Comparison of ENCODE assay signal across 17 mouse cellular contexts in the genomic region with DNA sequence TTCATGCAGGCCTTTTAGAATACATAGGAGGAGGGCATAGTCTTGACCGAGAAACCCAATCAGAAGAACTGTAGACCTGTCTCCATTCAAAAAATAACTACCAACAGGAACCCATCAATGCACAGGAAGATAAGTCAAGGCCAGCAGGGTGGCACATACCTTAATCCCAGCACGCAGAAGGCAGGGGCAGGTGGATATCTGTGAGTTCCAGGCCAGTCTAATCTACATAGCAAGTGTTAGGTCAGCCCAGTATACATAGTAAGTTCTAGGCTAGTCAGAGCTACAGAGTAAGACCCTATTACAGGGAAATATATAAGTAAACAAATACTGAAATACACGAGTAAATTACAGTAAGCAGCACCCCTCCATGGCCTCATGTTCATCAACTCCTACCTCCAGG. TPM values are rescaled to one million over a fixed set of nuclear protein-coding genes. Genes with fewer than 3 reads are reported as not detected.
"Had no signal": no experiment of that assay in that cellular context is flagged by ENCODE, and none has a peak within 500 bp of the region (broad histone marks: within the 10 kb centered on the region; RNA-seq: fewer than 3 reads in every experiment).

No protein-coding gene starts in this region.

- H3K4me2 ChIP-seq: neural tube, embryonic 13.5 days; neural tube, embryonic 15.5 days; stomach, embryonic 15.5 days had no signal

- H3K4me3 ChIP-seq: neural tube, embryonic 13.5 days; neural tube, embryonic 15.5 days; stomach, embryonic 15.5 days had no signal

- H3K9me3 ChIP-seq: neural tube, embryonic 13.5 days; neural tube, embryonic 15.5 days; stomach, embryonic 15.5 days had no signal

- DNase-seq: retina, postnatal 1 day; right cerebral cortex, adult 18-20 months; right cerebral cortex, postnatal 14 days; right cerebral cortex, postnatal 25 days; right cerebral cortex, postnatal 4 days; spleen, adult 18-20 months; thymus, adult 18-20 months; thymus, adult 2 months; thymus, postnatal 14 days; thymus, postnatal 25 days; thymus, postnatal 36 days; thymus, postnatal 4 days had no signal

- H3K36me3 ChIP-seq: neural tube, embryonic 13.5 days; neural tube, embryonic 15.5 days; stomach, embryonic 15.5 days had no signal

- H3K27me3 ChIP-seq: neural tube, embryonic 13.5 days; neural tube, embryonic 15.5 days; stomach, embryonic 15.5 days had no signal

- H3K9ac ChIP-seq: neural tube, embryonic 13.5 days; neural tube, embryonic 15.5 days; stomach, embryonic 15.5 days had no signal

- H3K4me1 ChIP-seq: neural tube, embryonic 13.5 days; neural tube, embryonic 15.5 days; stomach, embryonic 15.5 days had no signal

- H3K27ac ChIP-seq: neural tube, embryonic 13.5 days; neural tube, embryonic 15.5 days; stomach, embryonic 15.5 days; stomach, postnatal 0 days had no signal

RNA-seq across cellular contexts. Expression of gene Rbp1, which starts 24.9 kb away (rescaled TPM):
- total RNA-seq: neutrophil, adult 5-6 weeks had no signal
